Mouse (Mus musculus): ENCODE data around the gene Gm45713. TPM values are rescaled to one million over a fixed set of nuclear protein-coding genes. Genes with fewer than 3 reads are reported as not detected.
"Not testable (repeated sequence)": the region's sequence is repeated elsewhere in the genome, so short reads cannot be mapped to it uniquely, and the experiment has no call there.

Gene Gm45713
- total RNA-seq, 2 experiments from 2014 or later = not detected

GRCm38 (mm10) chr7:45123186-45123570, 12.9 kb downstream of the Gm45713 start:
- DNase-seq = peak; percentile 51

GRCm38 (mm10) chr7:45122561-45123185, 13.4 kb downstream of the Gm45713 start:
- no peak for DNase-seq

- no peak for DNase-seq
Observed at GRCm38 (mm10) chr7:45121966-45122365, 14.1 kb downstream of the Gm45713 start.

DNA sequence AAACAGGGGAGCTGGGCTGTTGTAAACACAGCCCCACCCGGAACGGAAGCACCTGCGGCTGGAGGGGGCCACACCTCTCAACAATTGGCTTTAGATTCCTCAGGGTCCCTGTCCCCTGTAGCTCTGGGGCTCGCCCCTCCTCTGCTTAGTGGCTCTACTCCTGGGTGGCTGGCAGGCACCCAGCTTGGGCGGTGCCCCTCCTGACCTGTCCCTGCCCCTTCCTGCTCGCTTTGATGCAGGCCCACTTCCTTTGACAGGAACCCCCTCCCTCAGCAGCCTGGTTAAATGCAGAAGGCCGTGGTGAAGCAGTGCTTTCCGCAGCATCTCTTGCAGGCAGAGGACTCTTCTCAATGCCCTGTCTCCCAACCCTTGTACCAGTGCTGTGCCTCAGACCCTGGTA, 14.6 kb downstream of the Gm45713 start:
- DNase-seq = peak; percentile 65

- DNase-seq = no peak
Observed at GRCm38 (mm10) chr7:45119780-45120709, 16.0 kb downstream of the Gm45713 start.

- no peak for DNase-seq
Observed at GRCm38 (mm10) chr7:45118336-45118735, 17.7 kb downstream of the Gm45713 start.

DNA sequence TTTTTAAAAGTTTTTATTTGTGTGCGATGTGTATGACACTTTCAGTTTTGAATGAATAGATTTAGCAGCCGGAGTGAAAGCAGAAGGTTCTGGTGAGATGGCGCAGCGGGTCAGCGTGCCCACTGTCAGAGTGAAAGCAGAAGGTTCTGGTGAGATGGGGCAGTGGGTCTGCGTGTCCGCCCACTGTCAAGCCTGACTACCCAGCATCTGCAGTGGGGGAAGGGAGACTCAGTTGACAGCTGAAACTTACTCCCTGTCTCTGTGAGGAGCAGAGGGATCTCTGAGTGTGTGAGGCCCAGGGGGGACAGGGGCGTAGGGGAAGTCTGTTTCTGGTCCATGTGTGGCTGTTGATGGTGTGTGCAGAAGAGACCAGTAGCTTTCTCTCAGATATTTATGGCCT, 18.5 kb downstream of the Gm45713 start:
- no peak for DNase-seq

DNA sequence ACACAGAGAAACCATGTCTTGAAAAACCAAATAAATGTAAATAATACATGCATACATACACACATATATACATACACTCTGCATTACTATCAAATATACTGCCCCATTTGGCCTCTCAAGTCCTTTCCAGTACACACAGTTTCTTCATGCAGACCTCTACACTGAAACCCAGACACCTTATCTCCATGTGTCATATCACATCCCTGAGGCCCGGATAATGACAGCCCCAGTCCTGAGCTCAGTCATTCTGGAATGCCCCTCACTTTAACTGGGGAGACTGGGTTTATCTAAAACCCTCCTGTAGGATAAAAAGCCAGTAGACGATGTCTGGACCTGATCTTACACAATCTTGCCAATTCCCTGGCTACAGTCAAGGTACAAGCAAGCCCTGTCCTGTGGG, 22.6 kb downstream of the Gm45713 start:
- DNase-seq = no peak

GRCm38 (mm10) chr7:45112529-45112928, 23.5 kb downstream of the Gm45713 start:
- DNase-seq = no peak

GRCm38 (mm10) chr7:45111940-45112339, 24.1 kb downstream of the Gm45713 start:
- DNase-seq = no peak

GRCm38 (mm10) chr7:45110089-45110488, 25.9 kb downstream of the Gm45713 start:
- DNase-seq = not testable (repeated sequence)

DNA sequence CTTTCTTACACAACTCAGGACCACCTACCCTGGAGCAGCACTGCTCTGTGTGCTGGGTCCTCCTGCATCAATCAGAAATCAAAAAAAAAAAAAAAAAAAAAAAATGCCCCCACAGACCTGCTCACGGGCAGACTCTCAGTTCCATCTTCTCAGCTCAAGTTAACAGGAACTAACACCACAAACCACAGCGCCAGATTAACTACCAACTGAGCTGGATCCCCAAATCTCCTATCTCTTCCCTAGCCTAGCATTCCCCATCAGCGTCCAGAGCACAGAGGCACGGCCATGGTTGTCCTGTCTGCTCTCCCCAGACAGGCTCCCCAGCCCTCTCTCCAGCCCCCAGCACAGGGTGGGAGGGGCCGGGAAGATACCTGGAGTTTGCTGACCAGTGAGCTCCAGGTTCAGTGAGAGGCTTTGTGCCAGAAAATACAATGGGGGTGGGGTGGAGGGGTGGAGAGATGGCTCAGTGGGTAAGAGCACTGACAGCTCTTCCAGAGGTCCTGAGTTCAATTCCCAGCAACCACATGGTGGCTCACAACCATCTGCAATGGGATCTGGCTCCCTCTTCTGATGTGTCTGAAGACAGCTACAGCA, 28.9 kb downstream of the Gm45713 start:
- no peak for DNase-seq

- no peak for DNase-seq
Observed at GRCm38 (mm10) chr7:45106441-45106840, 29.6 kb downstream of the Gm45713 start.

- DNase-seq = no peak
Observed at GRCm38 (mm10) chr7:45105491-45105890, 30.5 kb downstream of the Gm45713 start.

DNA sequence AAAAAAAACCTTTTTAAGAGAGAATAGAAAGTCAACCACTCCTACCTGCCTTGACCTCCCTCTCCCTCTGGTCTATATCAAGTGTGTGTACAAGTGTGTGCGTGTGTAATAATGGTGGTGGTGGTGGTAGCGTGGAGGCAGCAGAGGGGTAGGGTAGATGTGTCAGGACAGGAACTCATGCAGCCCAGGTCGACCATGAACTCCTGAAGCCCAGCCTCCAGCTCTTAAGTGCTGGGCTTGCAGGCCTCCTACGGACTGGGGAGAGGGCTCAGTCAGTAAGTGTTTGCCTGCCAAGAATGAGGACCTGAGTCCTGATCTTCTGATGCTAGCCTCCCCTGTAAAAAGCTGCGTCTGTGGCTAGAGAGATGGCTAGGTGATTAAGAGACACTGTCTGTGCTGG, 31.1 kb downstream of the Gm45713 start:
- DNase-seq = no peak

GRCm38 (mm10) chr7:45103652-45104180, 32.3 kb downstream of the Gm45713 start, which contains the start of gene Fcgrt:
Gene Fcgrt, minus strand, starts transcription at chr7:45103851.
- DNase-seq = peak; percentile 94

GRCm38 (mm10) chr7:45102940-45103585, 33.0 kb downstream of the Gm45713 start:
- DNase-seq = no peak

DNA sequence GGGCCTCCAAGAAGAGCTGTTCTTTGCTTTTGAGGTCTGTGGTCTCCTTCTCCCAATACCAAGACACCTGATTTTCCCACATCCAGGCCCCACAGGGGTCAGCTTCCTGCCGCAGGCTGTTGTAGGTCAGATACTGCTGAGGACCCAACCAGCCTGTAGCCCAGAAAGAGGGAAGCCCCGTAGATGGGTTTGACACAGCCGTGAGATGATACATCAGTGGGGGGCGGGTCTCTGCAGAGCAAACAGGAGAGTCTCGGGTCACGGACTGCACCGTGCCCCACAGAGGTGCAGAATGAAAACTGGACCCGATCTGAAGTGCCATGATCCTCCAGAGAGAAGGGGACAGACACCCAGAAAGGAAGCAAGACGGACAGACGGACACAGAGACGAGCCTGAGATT, 33.6 kb downstream of the Gm45713 start:
- no peak for DNase-seq

- no peak for DNase-seq
Observed at GRCm38 (mm10) chr7:45100046-45100445, 36.0 kb downstream of the Gm45713 start.

DNA sequence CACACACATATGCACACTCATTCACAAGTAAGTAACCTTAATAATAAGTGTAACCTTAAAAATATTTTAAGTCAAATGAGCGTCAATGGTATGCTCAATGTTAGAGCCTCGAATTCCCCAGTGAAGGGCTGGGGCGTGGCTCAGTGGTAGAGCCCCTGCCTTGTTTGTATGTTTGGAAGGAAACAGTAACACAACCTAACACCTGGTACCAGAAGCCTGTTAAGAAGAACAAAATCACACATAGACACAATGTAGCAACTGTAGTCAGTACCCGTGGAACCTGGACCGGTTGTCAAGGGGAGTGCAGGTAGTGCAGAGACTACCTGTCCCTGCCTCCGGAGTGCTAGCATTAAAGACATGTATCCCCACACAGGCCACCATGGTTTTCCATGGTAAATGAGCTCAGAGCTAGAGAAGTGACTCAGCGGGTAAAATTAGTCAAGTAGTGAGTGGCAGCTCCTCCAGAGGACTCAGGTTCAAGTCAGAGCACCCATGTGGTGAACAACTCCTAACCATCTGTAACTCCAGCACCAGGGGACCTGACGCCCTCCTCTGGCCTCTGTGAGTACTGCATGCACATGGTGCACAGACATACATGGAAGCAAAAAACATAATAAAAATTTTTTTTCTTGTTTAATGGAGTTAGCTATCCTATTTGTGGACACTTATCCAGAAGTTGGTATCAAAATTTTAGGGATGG, 37.3 kb downstream of the Gm45713 start:
- DNase-seq = no peak

DNA sequence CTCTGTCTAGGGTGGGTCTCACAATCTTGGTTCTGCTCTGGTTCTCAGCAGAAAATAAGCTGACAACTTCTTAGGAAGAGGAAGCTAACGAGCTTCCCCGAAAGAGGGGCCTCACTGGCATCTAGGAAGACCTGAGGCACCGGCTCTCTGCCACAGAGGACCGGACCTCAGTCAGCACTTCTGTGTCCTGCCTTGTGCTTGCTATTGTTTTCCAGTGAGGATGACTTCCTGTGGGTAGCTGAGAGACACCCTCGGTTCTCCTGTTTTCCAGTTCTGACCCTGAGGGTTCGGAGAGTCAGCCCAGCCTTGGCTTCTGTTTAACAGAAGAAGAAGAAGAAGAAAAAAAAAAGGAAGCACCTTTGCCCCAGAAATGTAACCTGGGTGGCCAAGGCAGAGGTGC, 38.6 kb downstream of the Gm45713 start:
- DNase-seq = no peak

GRCm38 (mm10) chr7:45095965-45096364, 40.1 kb downstream of the Gm45713 start:
- DNase-seq = not testable (repeated sequence)

Measured in heart, postnatal 4 days (tissue).